Mouse (Mus musculus): ENCODE data around the gene Ttc23.

Gene Ttc23

DNA sequence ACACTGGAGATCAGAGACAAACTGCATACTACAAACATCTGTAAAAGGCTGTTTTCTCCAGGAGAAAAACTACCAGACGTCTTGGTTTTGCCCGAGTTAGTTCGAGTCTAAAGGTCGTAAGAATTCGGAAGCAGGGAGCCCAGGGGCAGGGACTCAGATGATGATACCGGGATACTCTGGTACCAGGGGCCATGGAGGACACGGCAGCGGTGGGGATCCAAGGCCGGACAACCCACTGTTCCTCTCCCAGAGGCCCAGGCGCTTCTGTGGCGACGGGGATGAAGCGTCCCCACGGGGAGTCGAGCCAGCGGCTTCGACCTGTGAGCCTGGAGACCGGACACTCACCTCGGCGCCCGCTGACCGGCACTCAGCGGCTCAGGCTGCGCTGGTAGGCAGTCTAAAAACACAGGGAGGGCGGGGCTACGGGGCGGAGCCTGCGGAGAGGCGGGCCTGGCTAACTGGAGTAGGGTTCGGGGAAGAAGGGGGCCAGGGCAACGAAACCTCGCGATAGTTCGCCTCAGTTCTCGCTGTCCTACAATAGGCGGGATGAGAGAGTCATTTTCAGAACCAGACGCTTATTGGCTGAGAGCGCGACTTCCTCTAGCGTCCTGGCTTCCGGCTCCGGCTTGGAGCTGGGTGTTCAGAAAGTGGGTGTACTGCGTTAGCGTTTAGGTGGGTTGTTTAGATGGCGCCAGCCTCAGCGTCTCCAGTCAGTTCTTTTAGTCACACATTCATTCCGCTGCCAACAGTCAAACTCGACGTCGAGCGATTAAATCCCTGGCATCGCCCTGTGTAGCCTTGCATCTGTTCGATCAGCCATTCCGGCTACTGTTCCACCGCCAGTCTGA is 2.2 kb upstream of the Ttc23 start, which contains the start of gene Lrrc28:
TSS of gene Lrrc28 (minus strand) at position 436 of the 848 bp plus-strand sequence.
- peak; percentile 99 for DNase-seq (ENCODE audit: low read depth, low spot score)

DNA sequence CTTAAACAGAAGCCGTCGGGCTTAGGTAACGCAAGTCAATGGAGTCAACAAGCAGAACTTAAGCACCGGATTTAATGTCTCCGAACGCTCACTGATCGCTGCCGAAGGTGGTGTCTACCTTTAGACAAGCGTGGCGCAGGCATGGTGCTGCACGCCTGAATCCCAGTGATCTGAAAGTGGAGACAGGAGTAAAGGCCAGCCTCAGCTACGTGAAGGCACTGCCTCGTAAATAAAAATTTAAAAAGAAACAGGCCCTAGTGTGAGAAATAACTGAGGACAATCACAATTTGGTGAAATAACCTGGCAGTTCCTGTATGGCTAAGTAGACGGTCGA is 1.6 kb upstream of the Ttc23 start:
- DNase-seq (ENCODE audit: low read depth, low spot score): no peak

DNA sequence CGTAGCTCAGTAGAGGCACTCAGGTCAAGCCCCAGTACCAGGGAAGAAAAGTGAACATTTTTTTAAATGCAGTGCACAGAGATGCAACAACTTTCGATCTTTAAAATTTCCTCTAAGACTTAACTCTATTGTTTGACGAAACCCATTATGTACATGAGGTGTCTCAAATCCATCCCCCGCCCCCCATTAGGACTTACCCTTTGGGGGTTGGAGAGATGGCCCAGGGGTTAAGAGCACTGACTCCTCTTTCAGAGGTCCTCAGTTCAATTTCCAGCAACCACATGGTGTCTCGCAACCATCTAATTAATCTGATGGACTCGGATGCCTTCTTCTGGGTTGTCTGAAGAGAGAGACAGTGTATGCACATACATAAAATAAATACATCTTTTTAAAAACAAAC is 1.1 kb upstream of the Ttc23 start:
- no peak for DNase-seq (ENCODE audit: low read depth, low spot score)

DNA sequence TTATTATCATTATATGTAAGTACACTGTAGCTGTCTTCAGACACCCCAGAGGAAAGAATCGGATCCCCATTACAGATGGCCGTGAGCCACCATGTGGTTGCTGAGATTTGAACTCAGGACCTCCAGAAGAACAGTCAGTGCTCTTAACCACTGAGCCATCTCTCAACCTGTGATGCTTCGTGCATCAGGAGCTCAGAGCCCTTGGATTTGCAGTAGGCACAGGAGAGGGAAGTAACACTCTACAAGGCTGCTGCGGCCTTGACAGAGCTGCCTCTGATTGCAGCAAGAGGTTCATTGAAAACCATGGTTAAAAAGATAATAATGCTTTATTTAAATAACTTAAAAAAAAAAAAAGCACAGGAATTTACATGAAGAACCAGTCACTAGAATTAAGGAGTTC is 1.2 kb downstream of the Ttc23 start:
- no peak for DNase-seq (ENCODE audit: low read depth, low spot score)

DNA sequence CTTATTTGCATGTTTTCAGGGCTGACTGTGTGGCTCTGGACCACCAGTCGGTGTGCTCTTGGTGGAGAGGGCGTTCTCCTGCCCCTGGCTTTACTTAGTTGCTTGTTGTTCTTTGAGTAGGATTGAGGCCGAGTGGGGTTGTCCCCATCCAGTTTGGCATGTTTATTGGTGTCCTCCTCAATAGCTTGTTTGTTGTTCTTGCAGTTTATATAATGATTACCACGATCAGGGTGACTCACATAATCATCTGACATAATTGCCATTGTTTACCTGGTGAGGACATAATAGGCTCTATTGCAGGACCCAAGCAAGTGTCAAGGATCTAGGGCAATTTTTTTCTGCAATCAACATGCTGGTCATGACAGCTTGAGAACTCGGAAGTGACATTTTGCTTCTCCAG is 5.0 kb downstream of the Ttc23 start:
- no peak for DNase-seq (ENCODE audit: low read depth, low spot score)

DNA sequence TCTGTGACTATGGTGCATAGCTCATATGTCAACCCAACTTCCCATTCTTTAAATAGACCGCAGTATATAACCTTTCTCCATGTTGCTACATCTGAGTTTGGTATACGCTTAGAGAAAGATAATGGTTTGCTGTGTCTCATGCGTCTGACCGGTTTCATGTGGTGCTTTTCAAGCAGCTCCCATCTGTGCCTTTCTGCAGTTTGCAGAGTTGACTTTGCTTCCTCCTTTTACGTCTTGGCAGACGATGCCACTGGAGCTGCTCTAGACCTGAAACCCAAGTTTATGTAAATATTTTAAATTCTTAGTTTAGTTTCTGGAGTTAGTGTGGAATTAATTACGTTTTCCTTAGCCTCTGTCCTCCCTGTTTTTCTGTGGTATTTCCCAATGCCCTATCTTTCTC is 7.5 kb downstream of the Ttc23 start:
- no peak for DNase-seq (ENCODE audit: low read depth, low spot score)

- no peak for DNase-seq (ENCODE audit: low read depth, low spot score)
Observed at GRCm38 (mm10) chr7:67655186-67655585, 8.0 kb downstream of the Ttc23 start.

GRCm38 (mm10) chr7:67658110-67658509 is 10.9 kb downstream of the Ttc23 start:
- DNase-seq (ENCODE audit: low read depth, low spot score): no peak

GRCm38 (mm10) chr7:67662424-67662823 is 15.2 kb downstream of the Ttc23 start:
- DNase-seq (ENCODE audit: low read depth, low spot score): no peak

- DNase-seq (ENCODE audit: low read depth, low spot score): no peak
Observed at GRCm38 (mm10) chr7:67663981-67664694, 16.9 kb downstream of the Ttc23 start.

DNA sequence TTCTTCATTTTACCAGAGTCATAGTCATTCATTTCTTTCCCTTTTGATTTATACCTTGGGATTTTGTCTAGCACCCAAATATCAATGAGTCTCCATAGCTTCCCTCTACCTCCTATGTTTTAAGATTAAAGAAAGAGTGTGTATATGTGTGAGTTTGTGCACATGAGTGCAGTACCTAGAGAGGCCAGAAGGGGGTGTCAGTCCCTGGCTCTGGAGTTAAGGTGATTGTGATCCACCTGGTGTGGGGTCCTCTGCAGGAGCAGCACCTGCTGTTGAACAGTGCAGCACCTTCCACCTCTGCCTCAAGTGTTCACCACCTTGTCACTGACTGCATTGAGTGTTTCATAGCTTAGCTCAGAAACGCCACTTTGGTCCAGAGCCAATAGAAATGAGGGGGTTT is 23.8 kb downstream of the Ttc23 start:
- no peak for DNase-seq (ENCODE audit: low read depth, low spot score)

DNA sequence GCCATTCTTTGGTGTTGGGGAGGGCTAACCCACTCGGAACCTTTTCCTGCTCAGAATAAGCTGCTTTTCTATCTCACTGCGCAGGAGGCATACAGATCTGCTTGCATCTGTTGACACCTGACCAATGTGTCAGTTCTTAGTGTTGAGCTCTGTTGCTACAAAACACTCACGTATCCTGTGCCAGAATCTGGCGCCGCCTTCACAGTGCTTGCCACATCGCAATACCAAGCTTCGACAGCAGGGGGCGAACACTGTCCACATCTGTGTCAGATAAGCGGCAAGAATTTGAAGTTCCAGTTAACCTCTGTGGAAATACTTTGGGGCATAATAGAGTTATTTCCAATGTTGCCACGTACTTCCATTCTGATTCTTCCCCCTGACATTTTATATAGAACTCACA is 25.4 kb downstream of the Ttc23 start:
- DNase-seq (ENCODE audit: low read depth, low spot score): peak; percentile 78

- DNase-seq (ENCODE audit: low read depth, low spot score): no peak
Observed at GRCm38 (mm10) chr7:67673656-67674055, 26.4 kb downstream of the Ttc23 start.

GRCm38 (mm10) chr7:67678878-67679499 is 31.8 kb downstream of the Ttc23 start:
- DNase-seq (ENCODE audit: low read depth, low spot score): no peak

GRCm38 (mm10) chr7:67681078-67681477 is 33.9 kb downstream of the Ttc23 start:
- DNase-seq (ENCODE audit: low read depth, low spot score): no peak

DNA sequence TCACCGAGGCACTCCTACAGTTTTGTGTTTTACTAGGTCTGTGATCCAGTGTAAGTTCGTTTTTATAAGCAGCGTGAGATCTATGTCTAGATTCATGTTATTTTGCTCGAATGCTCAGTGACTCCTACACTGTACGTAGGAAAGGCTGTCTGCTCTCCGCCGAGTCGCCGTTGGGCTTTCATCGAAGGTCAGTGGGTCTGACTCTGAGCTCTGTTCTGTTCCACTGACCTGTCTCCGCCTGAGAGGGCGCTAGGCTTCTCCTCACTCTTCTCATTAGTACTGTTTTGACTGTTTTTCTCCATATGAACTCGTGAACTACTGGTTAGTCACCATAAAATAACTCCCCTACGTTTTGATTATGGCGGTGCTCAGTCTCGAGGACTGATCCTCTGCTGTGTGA is 35.8 kb downstream of the Ttc23 start:
- no peak for DNase-seq (ENCODE audit: low read depth, low spot score)

GRCm38 (mm10) chr7:67686545-67686944 is 39.3 kb downstream of the Ttc23 start:
- no peak for DNase-seq (ENCODE audit: low read depth, low spot score)

GRCm38 (mm10) chr7:67688281-67688680 is 41.1 kb downstream of the Ttc23 start:
- no peak for DNase-seq (ENCODE audit: low read depth, low spot score)

DNA sequence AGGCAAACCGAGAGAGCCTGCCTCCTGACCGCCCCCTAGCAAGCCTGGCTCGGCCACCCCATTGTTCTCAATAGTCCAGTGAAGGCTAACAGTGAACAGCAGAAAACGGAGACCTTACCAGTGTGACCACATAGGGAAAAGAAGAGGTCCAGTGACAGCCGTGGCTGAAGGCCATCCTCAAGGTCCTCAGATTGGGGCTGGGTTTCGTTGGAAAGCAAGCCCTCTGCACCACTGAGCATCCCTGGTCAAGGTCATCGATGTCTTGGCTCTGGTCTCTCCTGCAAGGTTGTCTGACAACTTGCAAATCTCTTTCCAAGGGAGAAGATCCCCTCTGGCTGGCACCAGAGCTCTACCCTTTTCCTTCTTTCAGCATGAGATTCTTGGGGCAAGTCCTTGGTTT is 42.6 kb downstream of the Ttc23 start:
- no peak for DNase-seq (ENCODE audit: low read depth, low spot score)

DNA sequence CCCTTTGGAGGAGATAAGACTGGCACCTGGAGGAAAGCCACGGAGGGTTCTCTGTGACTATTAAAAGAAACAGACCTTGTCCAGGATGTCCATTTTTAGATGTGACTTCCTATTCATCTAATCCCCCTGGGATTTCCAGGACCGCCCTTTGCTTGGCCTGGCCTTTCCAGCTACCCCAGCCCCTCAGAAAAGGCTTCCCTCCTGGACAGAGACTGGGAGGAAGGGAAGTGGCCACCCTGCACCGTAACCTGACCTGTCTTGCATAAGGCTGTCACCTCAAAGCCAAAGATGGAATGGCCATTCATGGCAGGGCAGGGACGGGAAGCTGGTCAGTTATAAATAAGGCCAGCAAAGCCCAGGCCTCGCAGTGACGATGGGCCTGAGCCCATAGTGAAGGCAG is 43.8 kb downstream of the Ttc23 start:
- no peak for DNase-seq (ENCODE audit: low read depth, low spot score)

GRCm38 (mm10) chr7:67692141-67692540 is 44.9 kb downstream of the Ttc23 start:
- DNase-seq (ENCODE audit: low read depth, low spot score): no peak

GRCm38 (mm10) chr7:67692791-67693538 is 45.8 kb downstream of the Ttc23 start:
- no peak for DNase-seq (ENCODE audit: low read depth, low spot score)
